Mouse (Mus musculus): ENCODE data around the gene Nck2.

DNA sequence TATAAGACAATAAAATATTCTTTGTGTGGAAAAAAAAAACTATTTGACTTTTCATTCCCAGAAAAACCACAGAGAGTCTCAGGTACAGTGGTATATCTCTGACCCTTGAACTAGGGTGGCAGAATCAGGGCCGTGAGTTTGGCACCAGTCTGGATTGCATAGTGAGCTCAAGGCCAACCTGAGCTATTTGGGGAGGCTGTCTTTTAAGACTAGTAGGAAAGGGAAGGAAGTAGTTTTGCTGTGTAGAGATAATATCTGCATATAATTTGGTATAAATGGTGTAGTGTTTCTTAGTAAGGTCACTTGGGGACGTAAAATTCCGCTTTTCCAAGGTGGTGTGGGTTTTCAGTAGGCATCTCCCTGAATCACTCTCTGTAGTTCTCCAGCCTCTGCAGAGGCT is 62.3 kb downstream of the Nck2 start:
- TF ChIP-seq POLR2A (IDR thresholded peaks at IDR 0.05; ENCODE audit: low read depth, low read length) (no peak), CTCF (conservative IDR thresholded peaks at IDR 0.05; ENCODE audit: insufficient read depth, insufficient read length, low read depth, low read length) (no peak)

All from kidney, adult 2 months (tissue).